Mouse (Mus musculus): ENCODE results near the gene Ncbp1. TPM values are rescaled to one million over a fixed set of nuclear protein-coding genes. Genes with fewer than 3 reads are reported as not detected.
"Not testable (repeated sequence)": the region's sequence is repeated elsewhere in the genome, so short reads cannot be mapped to it uniquely, and the experiment has no call there.

Gene Ncbp1
- total RNA-seq, 2 experiments from 2014 or later: 26.8 to 31.6 TPM

DNA sequence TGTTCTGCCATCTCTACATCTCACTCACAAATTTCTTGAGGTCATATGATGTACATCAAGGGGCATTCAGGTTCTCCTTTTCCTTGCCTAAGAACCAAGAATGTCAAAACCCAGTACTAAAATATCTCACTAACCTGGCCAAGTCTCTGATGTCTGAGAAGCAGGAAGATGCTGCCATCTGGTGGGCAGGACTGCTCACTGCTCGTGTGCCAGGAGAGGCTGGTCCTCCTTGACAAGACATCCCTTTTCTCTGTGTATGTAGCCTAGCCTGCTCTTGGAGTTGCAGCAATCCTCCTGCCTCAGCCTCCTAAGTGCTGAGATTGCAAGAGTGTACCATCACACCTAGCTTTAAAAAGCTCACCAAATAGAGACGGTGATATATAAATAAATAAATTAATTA lies 11.9 kb upstream of the Ncbp1 start:
- peak in 1 of 2 experiments; percentile 57 for DNase-seq (ENCODE audit: low spot score in 2 of 2)

- DNase-seq (ENCODE audit: low spot score in 2 of 2): no peak
Measured at GRCm38 (mm10) chr4:46129311-46130004, 9.0 kb upstream of the Ncbp1 start.

DNA sequence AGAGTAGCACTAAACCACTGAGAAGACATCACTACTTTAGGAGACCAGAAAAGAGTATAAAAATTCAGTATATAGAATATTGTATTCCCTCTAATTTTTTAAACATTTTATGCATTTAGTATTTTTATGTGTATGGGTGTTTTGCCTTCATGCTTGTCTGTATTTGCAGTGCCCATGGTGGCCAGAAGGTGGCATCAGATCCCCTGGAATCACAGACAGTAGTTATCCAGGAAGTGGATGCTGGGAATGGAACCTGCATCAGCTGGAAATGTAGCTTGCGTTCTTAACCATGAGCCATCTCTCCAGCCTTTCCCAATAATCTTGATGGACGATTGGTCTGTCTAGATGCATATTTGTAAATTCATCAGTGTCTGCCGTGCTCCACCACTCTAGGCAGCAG lies 8.2 kb upstream of the Ncbp1 start:
- peak in 1 of 2 experiments; percentile 46 for DNase-seq (ENCODE audit: low spot score in 2 of 2)

DNA sequence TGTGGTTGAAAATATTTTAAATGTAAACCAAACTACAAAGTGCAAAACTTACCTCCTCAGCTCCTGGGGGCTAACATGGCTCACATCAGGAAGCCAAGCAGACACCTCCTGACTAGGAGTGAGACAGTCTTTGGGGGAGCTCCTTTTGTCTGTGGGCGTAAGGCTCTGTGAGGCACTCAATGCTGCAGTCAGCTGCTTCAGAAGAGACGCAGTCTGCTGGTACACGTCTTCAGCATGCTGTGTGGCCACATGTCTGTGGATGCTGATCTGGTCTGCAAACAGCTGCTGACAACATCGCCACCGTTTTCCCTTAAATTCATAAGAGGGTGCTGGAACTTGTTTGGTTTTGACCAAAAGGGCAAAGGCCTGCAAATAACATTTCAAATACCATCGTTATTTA lies 6.6 kb upstream of the Ncbp1 start:
- no peak for DNase-seq (ENCODE audit: low spot score in 2 of 2)

DNA sequence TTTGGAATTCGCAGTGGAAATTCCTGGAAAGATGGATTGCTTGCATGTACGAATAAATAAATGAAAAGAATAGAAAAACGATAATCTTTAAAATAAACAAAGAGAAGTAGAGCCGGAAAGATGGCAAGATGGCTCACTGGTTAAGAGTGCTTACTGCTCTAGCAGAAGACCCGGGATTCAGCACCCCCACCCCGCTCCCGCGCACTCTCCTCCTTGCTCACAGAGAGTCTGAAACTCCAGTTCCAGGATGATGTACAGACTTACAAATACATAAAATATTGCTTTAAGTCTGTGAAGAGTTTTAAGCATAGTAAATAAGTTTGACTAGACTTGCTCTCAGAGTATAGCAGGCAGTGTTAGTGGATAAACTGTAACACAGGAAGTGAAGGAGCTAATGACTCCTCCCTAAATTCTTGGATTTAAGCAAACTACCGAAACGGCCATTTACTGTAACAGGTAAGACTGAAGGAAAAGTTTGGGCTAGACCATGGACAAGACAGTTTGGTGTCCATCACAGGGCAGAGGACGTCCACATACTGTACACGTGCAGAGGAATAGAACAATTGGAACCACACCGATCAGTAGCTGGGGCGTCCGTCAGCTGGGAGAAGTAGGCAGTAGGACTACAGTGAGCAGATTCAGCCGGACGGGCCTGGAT lies 655 bp upstream of the Ncbp1 start:
- no peak for DNase-seq (ENCODE audit: low spot score in 2 of 2)

GRCm38 (mm10) chr4:46144323-46144722 lies 5.9 kb downstream of the Ncbp1 start:
- DNase-seq (ENCODE audit: low spot score in 2 of 2): no peak

DNA sequence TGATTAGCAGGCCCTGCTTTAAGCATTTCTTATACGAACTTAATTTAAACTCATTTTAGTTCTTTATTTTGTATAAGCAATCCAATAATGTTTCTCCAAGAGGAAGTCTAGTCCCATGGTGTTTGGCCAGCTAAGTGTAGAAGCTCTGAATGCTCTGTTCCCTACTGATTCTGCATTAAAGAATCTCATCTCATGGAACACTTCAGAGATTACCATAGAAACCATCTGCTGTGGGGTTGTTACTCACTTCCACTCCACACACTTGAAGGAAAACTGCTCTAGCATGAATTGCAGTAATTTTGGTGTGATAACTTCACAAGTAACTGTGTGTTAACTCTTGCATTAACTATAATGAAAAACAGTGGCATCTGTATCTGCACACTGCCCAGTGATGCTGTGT lies 8.5 kb downstream of the Ncbp1 start:
- no peak for DNase-seq (ENCODE audit: low spot score in 2 of 2)

- no peak for DNase-seq (ENCODE audit: low spot score in 2 of 2)
Measured at GRCm38 (mm10) chr4:46151903-46152544, 13.6 kb downstream of the Ncbp1 start.

GRCm38 (mm10) chr4:46164027-46164426 lies 25.6 kb downstream of the Ncbp1 start:
- DNase-seq (ENCODE audit: low spot score in 2 of 2): no peak

DNA sequence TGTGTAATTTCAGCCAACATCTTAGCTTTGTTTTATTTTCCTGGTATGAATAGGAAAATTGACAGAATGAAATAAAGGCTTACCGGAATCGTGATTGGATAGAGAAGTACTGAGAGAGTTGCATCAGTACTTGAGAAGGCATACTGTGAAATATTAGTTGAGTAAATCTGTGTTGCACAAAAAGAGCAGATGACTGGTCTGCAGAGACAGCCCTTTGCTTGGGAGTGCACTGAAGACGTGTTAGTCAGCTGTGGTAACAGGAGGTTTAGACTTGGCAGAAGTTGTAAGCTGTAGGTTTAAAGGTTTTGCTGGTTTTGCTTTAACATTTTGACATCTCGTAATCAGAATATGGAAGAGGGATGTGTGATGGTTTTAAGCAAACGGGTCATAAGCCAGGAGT lies 27.4 kb downstream of the Ncbp1 start:
- DNase-seq (ENCODE audit: low spot score in 2 of 2): no peak

DNA sequence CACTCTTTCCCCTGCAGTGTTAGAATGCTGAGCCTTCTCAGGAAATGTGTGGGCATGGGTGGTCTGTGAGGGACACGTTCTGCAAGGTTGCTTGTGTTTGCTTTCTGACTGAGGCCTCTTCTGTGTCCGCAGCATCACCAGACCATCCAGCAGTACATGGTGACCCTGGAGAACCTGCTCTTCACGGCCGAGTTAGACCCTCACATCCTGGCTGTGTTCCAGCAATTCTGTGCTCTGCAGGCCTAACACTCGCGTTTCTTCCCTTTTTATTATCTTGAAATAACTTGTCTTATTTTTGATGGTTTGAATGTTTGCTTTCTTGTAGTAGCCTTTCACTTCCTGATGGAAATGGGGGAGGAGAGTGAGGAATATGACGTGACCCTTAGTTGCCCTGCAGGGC lies 33.3 kb downstream of the Ncbp1 start:
- DNase-seq (ENCODE audit: low spot score in 2 of 2): no peak

DNA sequence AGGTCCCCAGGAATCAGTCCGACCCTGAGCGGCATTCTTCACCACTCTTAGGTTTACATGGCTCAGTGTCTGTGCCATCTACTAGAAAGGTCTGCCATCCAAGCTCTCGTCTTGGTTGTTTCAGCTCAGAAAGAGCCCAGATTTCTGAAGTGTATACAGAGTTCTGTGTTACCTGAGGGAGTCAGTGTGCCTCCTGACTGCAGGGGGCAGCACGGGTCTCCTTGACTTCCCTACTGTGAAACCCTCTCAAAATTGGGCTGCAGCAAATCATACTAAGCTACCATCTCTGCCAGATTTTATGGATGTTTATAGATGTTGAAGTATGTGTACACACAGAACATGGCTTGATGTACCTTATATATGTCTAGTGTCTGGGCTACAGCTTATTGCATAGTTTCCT lies 37.9 kb downstream of the Ncbp1 start:
- no peak for DNase-seq (ENCODE audit: low spot score in 2 of 2)

DNA sequence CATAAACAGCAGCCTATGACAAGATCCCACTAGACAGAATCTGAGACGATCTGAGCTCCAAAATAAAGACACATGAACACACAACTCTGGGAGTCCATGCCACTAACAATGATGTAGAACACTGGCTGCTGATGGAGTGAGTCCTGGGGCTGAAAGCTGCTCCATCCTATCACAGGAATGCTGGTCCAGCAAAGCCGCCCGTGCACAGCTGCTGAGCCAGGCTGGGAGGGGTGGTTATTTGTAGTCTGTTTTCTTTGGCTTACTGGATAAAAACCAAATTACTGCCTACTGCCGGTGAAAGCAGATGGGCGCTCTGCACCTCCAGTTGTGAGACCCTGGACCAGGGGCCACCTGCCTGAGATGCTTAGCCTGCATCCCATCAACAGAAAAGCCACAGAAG lies 38.6 kb downstream of the Ncbp1 start:
- no peak for DNase-seq (ENCODE audit: low spot score in 2 of 2)

GRCm38 (mm10) chr4:46177496-46177895 lies 39.1 kb downstream of the Ncbp1 start:
- DNase-seq (ENCODE audit: low spot score in 2 of 2): no peak

DNA sequence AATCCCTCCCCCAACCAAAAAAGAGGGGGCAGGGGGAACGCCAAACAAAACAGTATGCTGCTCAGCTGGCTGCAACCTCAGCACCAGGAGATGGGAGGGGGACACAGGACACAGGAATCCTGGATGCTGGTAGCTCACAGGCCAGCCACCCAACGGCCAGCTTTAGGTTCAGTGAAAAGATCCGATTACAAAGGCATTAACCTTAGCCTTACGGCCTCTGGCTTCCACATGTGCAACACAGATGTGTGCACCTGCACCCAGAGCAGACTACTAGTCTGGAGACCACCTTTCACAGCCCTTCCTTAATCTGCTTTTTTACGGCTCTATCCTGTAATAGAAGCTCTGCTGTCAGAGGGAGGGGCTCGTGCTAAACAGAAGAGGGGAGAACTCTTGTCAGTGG lies 42.8 kb downstream of the Ncbp1 start:
- DNase-seq (ENCODE audit: low spot score in 2 of 2): no peak

GRCm38 (mm10) chr4:46182181-46182580 lies 43.8 kb downstream of the Ncbp1 start:
- DNase-seq (ENCODE audit: low spot score in 2 of 2): no peak

DNA sequence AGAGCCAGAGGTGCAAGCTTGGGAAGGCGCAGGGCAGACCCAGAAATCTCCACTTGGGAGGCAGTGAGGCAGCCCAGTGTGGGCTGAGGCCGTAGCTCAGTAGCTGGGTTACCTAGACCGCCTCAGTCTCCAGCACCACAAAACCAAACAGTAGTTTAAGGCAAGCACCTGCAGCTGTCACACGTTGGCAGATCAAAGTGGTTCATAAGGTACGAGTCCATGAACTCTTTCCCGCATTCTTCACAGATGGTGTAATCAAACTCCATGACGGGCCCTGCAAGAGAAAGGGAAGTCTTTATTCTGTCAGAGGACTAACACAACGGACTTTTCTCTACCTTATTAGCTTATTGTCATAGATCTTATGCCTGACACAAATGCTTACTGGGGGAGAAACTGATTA lies 47.0 kb downstream of the Ncbp1 start:
- DNase-seq (ENCODE audit: low spot score in 2 of 2): no peak

DNA sequence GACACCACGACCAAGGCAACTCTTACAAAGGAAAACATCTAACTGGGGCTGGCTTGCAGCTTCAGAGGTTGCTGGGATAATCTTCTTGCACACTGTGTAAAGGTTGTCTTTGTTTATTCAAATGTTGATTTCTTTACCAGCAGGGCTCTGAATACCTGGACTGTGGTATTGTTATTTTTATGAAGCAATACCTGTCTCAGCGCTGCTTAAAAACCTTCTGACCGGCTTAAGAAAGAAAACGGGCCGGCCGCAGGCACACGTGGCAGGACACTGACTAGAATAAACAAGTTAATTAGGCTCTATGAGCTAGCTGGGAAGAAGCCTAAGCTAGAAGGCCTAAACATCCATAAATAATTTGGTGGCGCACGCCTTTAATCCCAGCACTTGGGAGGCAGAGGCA lies 47.5 kb downstream of the Ncbp1 start:
- no peak for DNase-seq (ENCODE audit: low spot score in 2 of 2)

GRCm38 (mm10) chr4:46186466-46186865 lies 48.1 kb downstream of the Ncbp1 start:
- no peak for DNase-seq (ENCODE audit: low spot score in 2 of 2)

DNA sequence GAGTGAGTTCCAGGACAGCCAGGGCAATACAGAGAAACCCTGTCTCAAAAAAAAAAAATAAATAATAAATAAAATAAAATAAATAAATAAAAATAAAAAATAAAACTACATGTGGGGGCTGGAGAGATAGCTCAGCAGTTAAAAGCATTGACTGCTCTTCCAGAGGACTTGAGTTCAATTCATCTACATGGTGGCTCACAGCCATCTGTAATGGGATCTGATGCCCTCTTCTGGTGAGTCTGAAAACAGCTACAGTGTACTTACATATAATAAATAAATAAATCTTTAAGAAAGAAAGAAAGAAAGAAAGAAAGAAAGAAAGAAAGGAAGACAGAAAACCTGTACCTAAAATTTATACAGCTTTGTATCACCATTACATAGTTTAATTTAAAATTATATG lies 53.6 kb downstream of the Ncbp1 start:
- DNase-seq (ENCODE audit: low spot score in 2 of 2): not testable (repeated sequence)

DNA sequence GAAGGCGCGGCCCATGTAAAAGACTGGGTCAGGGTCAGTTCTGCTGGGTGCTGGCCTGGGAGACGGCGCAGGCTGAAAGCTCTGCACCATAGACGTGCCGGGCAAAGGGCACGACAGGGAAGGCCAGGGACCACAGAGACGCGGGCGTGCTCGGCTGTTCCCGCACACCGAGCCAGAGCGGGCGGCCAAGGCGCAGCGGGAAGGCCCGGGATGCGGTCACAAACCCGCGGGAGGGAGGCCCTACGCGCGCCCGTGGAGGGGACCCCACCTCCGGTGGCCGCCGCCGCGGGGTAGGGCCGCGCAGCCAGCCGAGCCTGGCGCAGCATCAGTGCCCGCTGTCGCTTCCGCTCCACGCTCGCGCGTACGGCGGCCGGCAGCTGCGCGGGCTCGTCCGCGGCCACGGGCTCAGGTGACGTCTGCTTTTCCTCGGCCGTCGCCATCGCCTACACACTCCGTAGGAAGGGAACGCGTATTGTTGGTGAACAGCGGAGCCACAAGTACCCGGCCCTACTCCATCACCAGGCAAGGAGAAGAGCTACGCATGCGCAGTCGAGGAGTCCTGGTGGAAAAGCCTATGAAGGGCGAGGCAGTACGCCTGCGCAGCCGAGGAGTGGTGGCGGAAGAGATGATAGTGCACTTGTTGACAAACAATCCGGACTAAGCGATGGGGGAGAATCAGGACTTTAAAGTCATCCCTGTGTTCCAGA lies 57.5 kb downstream of the Ncbp1 start, which contains the start of gene Xpa:
Gene Xpa (minus strand): TSS at position 531 of the 707 bp plus-strand sequence.
- peak; percentile 82 to 95 for DNase-seq (ENCODE audit: low spot score in 2 of 2)

- no peak for DNase-seq (ENCODE audit: low spot score in 2 of 2)
Measured at GRCm38 (mm10) chr4:46196513-46196912, 58.1 kb downstream of the Ncbp1 start.
